Mouse (Mus musculus): ENCODE results near the gene Tspan8. TPM values are rescaled to one million over a fixed set of nuclear protein-coding genes. Genes with fewer than 3 reads are reported as not detected.

Gene Tspan8
- 27.7 and 32.8 TPM in 2 replicates for polyA plus RNA-seq (2015; fragmentation: Nextera tagmentation; extraction: Ambion mirVana)

DNA sequence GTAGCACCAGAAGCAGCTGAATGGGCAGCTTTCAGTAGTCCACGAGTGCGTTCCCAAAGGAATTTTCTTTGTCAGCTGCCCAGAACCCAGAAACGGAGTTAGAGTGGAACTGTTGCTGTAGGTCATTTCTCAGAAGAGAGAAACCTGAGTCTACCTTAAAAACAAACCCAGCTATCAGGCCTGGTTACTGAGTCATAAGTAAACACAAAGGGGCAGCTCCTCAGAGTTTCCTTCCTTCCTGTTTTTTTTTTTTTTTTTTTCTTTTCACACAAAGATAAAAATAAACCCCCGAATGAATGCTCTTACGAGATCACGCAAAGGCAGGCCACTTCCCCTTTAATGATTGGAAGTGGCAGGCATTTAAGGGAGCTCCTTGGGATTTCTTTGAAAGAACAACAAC is at the start of gene Tspan8:
Gene Tspan8, plus strand, starts transcription at position 322 of the 400 bp plus-strand sequence.
- peak within 1 kb of the TSS; percentile 10; the same call in 1 of the 2 replicates for H3K4me3 ChIP-seq (replicated peaks)
- H3K4me1 ChIP-seq = peaks cover 6% of the 10 kb centered on the region
- H3K36me3 ChIP-seq = no peaks in the 10 kb centered on the region
- peak within 1 kb of the TSS; percentile 58 for H3K27ac ChIP-seq
- H3K4me2 ChIP-seq = peak within 1 kb of the TSS; percentile 32
- no peak for ATAC-seq (replicated peaks; ENCODE audit: low FRiP score)
- no peak within 1 kb of the TSS for H3K9ac ChIP-seq
- 49% methylated on average over 6 of the region's 6 CpGs for WGBS
- no peaks in the 10 kb centered on the region for H3K27me3 ChIP-seq
- no peaks in the 10 kb centered on the region for H3K9me3 ChIP-seq (replicated peaks)

GRCm38 (mm10) chr10:115770032-115770431 is 46.6 kb upstream of the Tspan8 start:
- WGBS = 93% methylated on average over 8 of the region's 8 CpGs
- no peak overlapping the region for H3K4me2 ChIP-seq
- H3K4me1 ChIP-seq = no peaks in the 10 kb centered on the region
- ATAC-seq (replicated peaks; ENCODE audit: low FRiP score) = no peak
- H3K27ac ChIP-seq = no peak overlapping the region
- H3K27me3 ChIP-seq = no peaks in the 10 kb centered on the region
- no peak overlapping the region for H3K4me3 ChIP-seq (replicated peaks)
- no peak overlapping the region for H3K9ac ChIP-seq
- no peaks in the 10 kb centered on the region for H3K9me3 ChIP-seq (replicated peaks)
- H3K36me3 ChIP-seq = no peaks in the 10 kb centered on the region

GRCm38 (mm10) chr10:115774451-115774850 is 42.2 kb upstream of the Tspan8 start:
- Histone ChIP-seq H3K9me3 (replicated peaks) (no peaks in the 10 kb centered on the region), H3K27me3 (no peaks in the 10 kb centered on the region), H3K4me3 (replicated peaks) (no peak overlapping the region), H3K27ac (no peak overlapping the region), H3K36me3 (no peaks in the 10 kb centered on the region), H3K9ac (no peak overlapping the region), H3K4me1 (no peaks in the 10 kb centered on the region), H3K4me2 (no peak overlapping the region)
- ATAC-seq (replicated peaks; ENCODE audit: low FRiP score) = peak; percentile 58
- 48% methylated on average over 4 of the region's 4 CpGs for WGBS

- Histone ChIP-seq H3K9ac (no peak overlapping the region), H3K36me3 (no peaks in the 10 kb centered on the region), H3K27ac (no peak overlapping the region), H3K4me1 (peaks cover 7% of the 10 kb centered on the region; the same call in 1 of the 2 replicates), H3K9me3 (replicated peaks) (no peaks in the 10 kb centered on the region), H3K4me2 (peak overlapping the region; percentile 25; the same call in 1 of the 2 replicates), H3K27me3 (no peaks in the 10 kb centered on the region), H3K4me3 (replicated peaks) (no peak overlapping the region)
- ATAC-seq (replicated peaks; ENCODE audit: low FRiP score) = no peak
- WGBS = 38% methylated on average over 17 of the region's 17 CpGs
These were observed 40.4 kb upstream of the Tspan8 start for GRCm38 (mm10) chr10:115775945-115776905.

DNA sequence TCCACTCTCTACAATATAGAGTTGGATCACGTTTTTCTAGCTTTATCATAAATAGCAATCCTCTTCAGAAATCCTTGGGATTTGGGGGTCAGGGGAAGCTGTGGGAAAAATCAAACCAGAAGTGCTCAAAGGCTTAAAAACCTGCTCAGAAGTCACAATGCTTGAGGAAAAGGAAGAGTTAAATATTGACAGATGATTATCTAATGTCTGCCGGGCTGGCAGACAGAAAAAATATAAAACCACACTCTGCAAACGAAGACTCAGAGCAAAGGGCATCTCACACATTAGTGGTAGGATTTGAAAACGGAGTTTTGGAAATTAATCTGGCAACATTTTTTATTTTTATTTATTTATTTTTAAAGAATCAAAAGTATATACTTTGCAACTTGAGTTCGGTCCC is 39.3 kb upstream of the Tspan8 start:
- no peaks in the 10 kb centered on the region for H3K9me3 ChIP-seq (replicated peaks)
- WGBS = 54% methylated on average over 5 of the region's 5 CpGs
- H3K4me2 ChIP-seq = no peak overlapping the region
- H3K27me3 ChIP-seq = no peaks in the 10 kb centered on the region
- no peak overlapping the region for H3K9ac ChIP-seq
- peaks cover 7% of the 10 kb centered on the region; the same call in 1 of the 2 replicates for H3K4me1 ChIP-seq
- no peak overlapping the region for H3K27ac ChIP-seq
- H3K4me3 ChIP-seq (replicated peaks) = no peak overlapping the region
- no peak for ATAC-seq (replicated peaks; ENCODE audit: low FRiP score)
- no peaks in the 10 kb centered on the region for H3K36me3 ChIP-seq

- H3K9ac ChIP-seq = no peak overlapping the region
- H3K4me1 ChIP-seq = peaks cover 7% of the 10 kb centered on the region; the same call in 1 of the 2 replicates
- no peak overlapping the region for H3K4me2 ChIP-seq
- H3K27ac ChIP-seq = no peak overlapping the region
- 52% methylated on average over 5 of the region's 5 CpGs for WGBS
- H3K27me3 ChIP-seq = no peaks in the 10 kb centered on the region
- no peaks in the 10 kb centered on the region for H3K9me3 ChIP-seq (replicated peaks)
- ATAC-seq (replicated peaks; ENCODE audit: low FRiP score) = no peak
- no peaks in the 10 kb centered on the region for H3K36me3 ChIP-seq
- H3K4me3 ChIP-seq (replicated peaks) = no peak overlapping the region
These were observed 38.0 kb upstream of the Tspan8 start for GRCm38 (mm10) chr10:115778624-115779023.

DNA sequence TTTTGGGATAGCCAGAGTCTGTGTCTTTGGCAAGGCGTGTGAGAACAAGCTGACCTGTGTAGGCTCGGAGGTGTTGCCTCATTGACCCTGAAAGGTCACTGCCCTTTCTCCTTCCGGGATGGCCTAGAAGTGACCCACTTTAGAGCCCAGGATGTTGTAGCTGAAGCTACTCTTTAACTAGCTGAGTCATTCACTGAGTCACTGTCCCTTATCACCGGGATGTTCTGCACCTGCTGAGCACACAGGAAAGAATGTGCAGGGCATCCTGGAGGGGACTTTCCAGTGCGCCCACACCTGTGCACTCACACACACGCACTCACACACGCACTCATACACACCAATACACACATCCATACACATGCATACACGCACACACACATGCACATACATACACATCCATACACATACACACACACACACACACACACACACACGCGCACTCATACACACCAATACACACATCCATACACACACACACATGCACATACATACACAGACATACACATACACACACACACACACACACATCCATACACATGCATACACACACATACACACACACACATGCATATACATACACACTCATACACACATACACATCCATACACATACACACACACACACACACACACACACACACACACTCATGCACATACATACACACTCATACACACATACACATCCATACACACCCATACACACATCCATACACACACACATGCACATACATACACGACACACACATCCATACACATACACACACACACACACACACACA is 36.2 kb upstream of the Tspan8 start:
- Histone ChIP-seq H3K36me3 (no peaks in the 10 kb centered on the region), H3K9ac (no peak overlapping the region), H3K27me3 (no peaks in the 10 kb centered on the region), H3K4me1 (peaks cover 7% of the 10 kb centered on the region; the same call in 1 of the 2 replicates), H3K4me3 (replicated peaks) (no peak overlapping the region), H3K9me3 (replicated peaks) (no peaks in the 10 kb centered on the region), H3K4me2 (no peak overlapping the region), H3K27ac (no peak overlapping the region)
- WGBS = 62% methylated on average over 11 of the region's 11 CpGs
- peak; percentile 81 for ATAC-seq (replicated peaks; ENCODE audit: low FRiP score)

GRCm38 (mm10) chr10:115783232-115783631 is 33.4 kb upstream of the Tspan8 start:
- no peak for ATAC-seq (replicated peaks; ENCODE audit: low FRiP score)
- Histone ChIP-seq H3K36me3 (no peaks in the 10 kb centered on the region), H3K4me1 (peaks cover 7% of the 10 kb centered on the region; the same call in 1 of the 2 replicates), H3K4me2 (no peak overlapping the region), H3K27ac (no peak overlapping the region), H3K4me3 (replicated peaks) (no peak overlapping the region), H3K9ac (no peak overlapping the region), H3K27me3 (no peaks in the 10 kb centered on the region), H3K9me3 (replicated peaks) (no peaks in the 10 kb centered on the region)
- 23% methylated on average over 2 of the region's 2 CpGs for WGBS

GRCm38 (mm10) chr10:115790788-115791187 is 25.8 kb upstream of the Tspan8 start:
- H3K27me3 ChIP-seq = no peaks in the 10 kb centered on the region
- ATAC-seq (replicated peaks; ENCODE audit: low FRiP score) = no peak
- no peak overlapping the region for H3K27ac ChIP-seq
- 67% methylated on average over 2 of the region's 2 CpGs for WGBS
- H3K9me3 ChIP-seq (replicated peaks) = no peaks in the 10 kb centered on the region
- no peaks in the 10 kb centered on the region for H3K36me3 ChIP-seq
- H3K4me1 ChIP-seq = no peaks in the 10 kb centered on the region
- no peak overlapping the region for H3K4me2 ChIP-seq
- H3K9ac ChIP-seq = no peak overlapping the region
- no peak overlapping the region for H3K4me3 ChIP-seq (replicated peaks)

- Histone ChIP-seq H3K27me3 (no peaks in the 10 kb centered on the region), H3K4me1 (no peaks in the 10 kb centered on the region), H3K9ac (no peak overlapping the region), H3K36me3 (no peaks in the 10 kb centered on the region), H3K4me3 (replicated peaks) (no peak overlapping the region), H3K9me3 (replicated peaks) (no peaks in the 10 kb centered on the region), H3K4me2 (no peak overlapping the region), H3K27ac (no peak overlapping the region)
- no peak for ATAC-seq (replicated peaks; ENCODE audit: low FRiP score)
- WGBS = 76% methylated on average over 4 of the region's 4 CpGs
These were observed 20.4 kb upstream of the Tspan8 start for GRCm38 (mm10) chr10:115796072-115796788.

DNA sequence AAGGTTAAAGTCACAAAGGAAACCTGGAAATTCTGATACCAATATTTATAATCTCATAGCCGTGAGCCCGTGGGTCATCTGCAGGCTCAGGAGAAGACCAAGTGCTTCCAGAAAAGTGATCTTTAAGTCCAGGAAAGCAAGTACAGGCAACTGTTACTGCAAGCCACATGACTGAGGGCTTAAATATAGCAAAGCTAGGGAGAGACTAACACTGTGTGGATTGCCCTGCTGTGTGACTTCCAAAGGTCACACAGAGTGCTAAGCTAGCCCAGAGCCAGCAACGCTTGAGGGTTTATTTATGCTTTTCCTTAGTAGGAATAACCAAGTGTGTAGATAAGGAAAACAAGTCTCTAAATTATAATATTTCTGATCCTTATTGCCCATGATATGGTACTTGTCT is 15.2 kb upstream of the Tspan8 start:
- H3K4me1 ChIP-seq = no peaks in the 10 kb centered on the region
- H3K27ac ChIP-seq = no peak overlapping the region
- H3K4me3 ChIP-seq (replicated peaks) = no peak overlapping the region
- no peak overlapping the region for H3K4me2 ChIP-seq
- no peaks in the 10 kb centered on the region for H3K9me3 ChIP-seq (replicated peaks)
- H3K27me3 ChIP-seq = no peaks in the 10 kb centered on the region
- H3K36me3 ChIP-seq = no peaks in the 10 kb centered on the region
- H3K9ac ChIP-seq = no peak overlapping the region
- WGBS = 69% methylated on average over 3 of the region's 3 CpGs
- no peak for ATAC-seq (replicated peaks; ENCODE audit: low FRiP score)

Data from kidney, embryonic 15.5 days (tissue).